Mouse (Mus musculus) heart, embryonic 12.5 days (tissue): ENCODE results near the gene Mrpl54. TPM values are rescaled to one million over a fixed set of nuclear protein-coding genes. Genes with fewer than 3 reads are reported as not detected.

Experiments
- ATAC-seq: fragments of 200-750 bp; cut with Nextera tagmentation; 2 replicates; pipeline ENCODE4 v1.8.0; 2017; ENCODE audit warnings: moderate TSS enrichment, moderate library complexity; ENCODE audit not compliant: insufficient number of reproducible peaks, low FRiP score
- H3K27ac ChIP-seq: fragments of 300-500 bp; sonication (generic); 2 replicates; pipeline ENCODE4 v1.5.1; 2016; ENCODE audit warnings: mild to moderate bottlenecking, moderate library complexity; ENCODE audit not compliant: poor library complexity, severe bottlenecking
- H3K27me3 ChIP-seq: fragments of 300-500 bp; sonication (generic); replicated peaks from 2 replicates; pipeline ENCODE4 v1.6.1; 2016; ENCODE audit warnings: mild to moderate bottlenecking, moderate library complexity
- H3K36me3 ChIP-seq: fragments of 300-500 bp; sonication (generic); 2 replicates; pipeline ENCODE4 v1.6.1; 2016; ENCODE audit warnings: mild to moderate bottlenecking, moderate library complexity
- H3K4me1 ChIP-seq: fragments of 300-500 bp; sonication (generic); replicated peaks from 2 replicates; pipeline ENCODE4 v1.6.1; 2016; ENCODE audit warnings: mild to moderate bottlenecking
- H3K4me2 ChIP-seq: fragments of 300-500 bp; sonication (generic); 2 replicates; pipeline ENCODE4 v1.6.1; 2016; ENCODE audit warnings: mild to moderate bottlenecking, moderate library complexity
- H3K4me3 ChIP-seq: fragments of 300-500 bp; sonication (generic); 2 replicates; pipeline ENCODE4 v1.5.1; 2016; ENCODE audit warnings: mild to moderate bottlenecking
- H3K9ac ChIP-seq: fragments of 300-500 bp; sonication (generic); 2 replicates; pipeline ENCODE4 v1.6.1; 2016; ENCODE audit warnings: mild to moderate bottlenecking, moderate library complexity
- H3K9me3 ChIP-seq: fragments of 300-500 bp; sonication (generic); replicated peaks from 2 replicates; pipeline ENCODE4 v1.6.1; 2016; ENCODE audit warnings: mild to moderate bottlenecking, moderate library complexity
- WGBS: fragments of 180-500 bp; shearing (Covaris S2); methylation state at CpG from one replicate; pipeline ENCODE4 v1.1.7; 2016; 5-methylcytosine and 5-hydroxymethylcytosine counted together
- polyA plus RNA-seq: library from polyadenylated mRNA; unstranded; fragments of >200 nt; fragmentation: Nextera tagmentation; extraction: Ambion mirVana; gene quantifications from 2 replicates; pipeline ENCODE4 v1.2.1, GENCODE M21; 2016

Mrpl54 gene
- polyA plus RNA-seq, 1 experiment from 2014 or later = 243 TPM

DNA sequence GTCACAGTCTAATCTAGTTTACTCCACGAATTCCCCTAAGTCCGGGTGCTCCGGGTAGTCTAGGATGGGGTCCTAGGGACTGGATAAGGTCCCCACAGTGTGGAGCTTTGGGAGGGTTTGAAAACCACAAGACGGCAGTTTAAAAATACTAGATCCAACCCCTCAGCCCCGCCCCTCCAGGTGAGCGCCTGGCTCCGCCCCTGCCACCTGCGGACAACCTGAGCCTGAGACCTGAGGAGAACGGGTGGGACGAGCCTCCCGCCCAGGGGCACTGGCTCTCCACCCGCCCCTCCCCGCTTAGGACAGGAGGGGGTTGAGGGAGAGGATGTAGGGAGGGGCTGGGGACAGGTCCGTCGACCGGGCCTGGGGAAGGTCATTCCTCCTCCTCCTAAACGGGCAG, 18.0 kb upstream of the Mrpl54 start:
- peaks cover 80% of the 10 kb centered on the region for H3K27me3 ChIP-seq
- H3K4me2 ChIP-seq = peak overlapping the region; percentile 71
- no peaks in the 10 kb centered on the region for H3K36me3 ChIP-seq
- no peak overlapping the region for H3K27ac ChIP-seq
- no peak for ATAC-seq
- H3K4me1 ChIP-seq = peaks cover 8% of the 10 kb centered on the region; the same call in 1 of the 2 replicates
- WGBS = 11% methylated on average over 17 of the region's 17 CpGs
- H3K9ac ChIP-seq = 0 out of 2 replicates have a peak overlapping the region, but pooled peaks have one; percentile 5
- no peaks in the 10 kb centered on the region for H3K9me3 ChIP-seq
- peak overlapping the region; percentile 42; the same call in 1 of the 2 replicates for H3K4me3 ChIP-seq

GRCm38 (mm10) chr10:81284189-81284588, 17.5 kb upstream of the Mrpl54 start:
- Histone ChIP-seq H3K4me3 (no peak overlapping the region), H3K36me3 (no peaks in the 10 kb centered on the region), H3K27me3 (peaks cover 81% of the 10 kb centered on the region), H3K4me1 (peaks cover 13% of the 10 kb centered on the region), H3K9ac (no peak overlapping the region), H3K4me2 (no peak overlapping the region), H3K9me3 (no peaks in the 10 kb centered on the region), H3K27ac (no peak overlapping the region)
- 45% methylated on average over 6 of the region's 6 CpGs for WGBS
- no peak for ATAC-seq

DNA sequence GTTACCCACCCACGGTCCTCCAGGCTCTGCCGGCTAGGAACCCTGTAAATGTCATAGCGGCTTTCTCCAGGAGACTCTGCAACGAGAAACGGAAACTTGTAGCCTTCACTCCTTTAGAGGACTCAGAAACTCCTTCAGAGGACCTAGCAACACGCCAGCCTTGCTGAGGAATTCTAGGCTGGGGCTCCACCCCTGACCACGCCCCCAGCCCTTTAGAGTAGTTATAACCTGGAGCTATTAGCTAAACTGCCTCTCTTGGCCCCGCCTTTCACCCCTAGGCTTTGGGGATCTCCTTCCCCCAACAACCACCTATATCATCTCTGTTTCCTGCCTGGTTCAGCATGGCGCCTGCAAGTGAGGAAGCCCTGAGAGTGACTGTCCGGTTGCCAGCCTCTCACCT, 12.8 kb upstream of the Mrpl54 start:
- H3K27me3 ChIP-seq = peaks cover 70% of the 10 kb centered on the region
- H3K9ac ChIP-seq = no peak overlapping the region
- no peaks in the 10 kb centered on the region for H3K36me3 ChIP-seq
- no peak for ATAC-seq
- H3K4me3 ChIP-seq = no peak overlapping the region
- 0 out of 2 replicates have a peak overlapping the region, but pooled peaks have one; percentile 9 for H3K4me2 ChIP-seq
- 26% methylated on average over 10 of the region's 10 CpGs for WGBS
- H3K9me3 ChIP-seq = no peaks in the 10 kb centered on the region
- no peak overlapping the region for H3K27ac ChIP-seq
- H3K4me1 ChIP-seq = peaks cover 8% of the 10 kb centered on the region

DNA sequence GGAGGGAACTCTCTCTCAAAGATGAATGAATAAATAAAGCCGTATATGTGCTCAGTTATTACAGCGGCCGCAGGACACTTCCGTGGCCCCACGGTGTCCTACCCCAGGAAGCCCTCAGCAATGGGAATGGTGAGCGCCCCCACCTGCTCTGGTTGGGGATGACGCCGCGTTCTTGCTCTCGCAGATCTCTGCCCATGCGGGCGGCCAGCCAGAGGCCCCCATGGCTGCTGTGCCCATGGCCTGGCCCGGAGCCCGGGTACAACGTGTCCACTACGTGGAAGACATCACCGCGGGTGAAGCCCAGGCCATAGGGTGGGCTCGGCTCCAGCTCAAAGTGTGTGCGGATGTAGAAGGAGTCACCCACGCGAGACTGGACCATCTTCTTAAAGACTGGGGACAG, 10.9 kb upstream of the Mrpl54 start:
- H3K27ac ChIP-seq = no peak overlapping the region
- H3K4me2 ChIP-seq = no peak overlapping the region
- H3K36me3 ChIP-seq = peaks cover 14% of the 10 kb centered on the region
- H3K4me1 ChIP-seq = peaks cover 8% of the 10 kb centered on the region
- peaks cover 52% of the 10 kb centered on the region for H3K27me3 ChIP-seq
- H3K9ac ChIP-seq = no peak overlapping the region
- H3K9me3 ChIP-seq = no peaks in the 10 kb centered on the region
- ATAC-seq = no peak
- 62% methylated on average over 22 of the region's 22 CpGs for WGBS
- H3K4me3 ChIP-seq = no peak overlapping the region

GRCm38 (mm10) chr10:81273842-81274241, 7.1 kb upstream of the Mrpl54 start:
- H3K9me3 ChIP-seq = no peaks in the 10 kb centered on the region
- H3K4me2 ChIP-seq = no peak overlapping the region
- H3K4me1 ChIP-seq = peaks cover 5% of the 10 kb centered on the region
- H3K27me3 ChIP-seq = peaks cover 18% of the 10 kb centered on the region
- peaks cover 42% of the 10 kb centered on the region for H3K36me3 ChIP-seq
- no peak overlapping the region for H3K27ac ChIP-seq
- H3K9ac ChIP-seq = no peak overlapping the region
- 92% methylated on average over 19 of the region's 19 CpGs for WGBS
- ATAC-seq = no peak
- no peak overlapping the region for H3K4me3 ChIP-seq

GRCm38 (mm10) chr10:81272356-81272755, 5.6 kb upstream of the Mrpl54 start:
- H3K4me1 ChIP-seq = peaks cover 11% of the 10 kb centered on the region
- ATAC-seq = no peak
- no peaks in the 10 kb centered on the region for H3K9me3 ChIP-seq
- no peak overlapping the region for H3K27ac ChIP-seq
- H3K36me3 ChIP-seq = peaks cover 42% of the 10 kb centered on the region
- peaks cover 5% of the 10 kb centered on the region; the same call in 1 of the 2 replicates for H3K27me3 ChIP-seq
- no peak overlapping the region for H3K4me3 ChIP-seq
- H3K4me2 ChIP-seq = no peak overlapping the region
- 94% methylated on average over 21 of the region's 21 CpGs for WGBS
- H3K9ac ChIP-seq = no peak overlapping the region

DNA sequence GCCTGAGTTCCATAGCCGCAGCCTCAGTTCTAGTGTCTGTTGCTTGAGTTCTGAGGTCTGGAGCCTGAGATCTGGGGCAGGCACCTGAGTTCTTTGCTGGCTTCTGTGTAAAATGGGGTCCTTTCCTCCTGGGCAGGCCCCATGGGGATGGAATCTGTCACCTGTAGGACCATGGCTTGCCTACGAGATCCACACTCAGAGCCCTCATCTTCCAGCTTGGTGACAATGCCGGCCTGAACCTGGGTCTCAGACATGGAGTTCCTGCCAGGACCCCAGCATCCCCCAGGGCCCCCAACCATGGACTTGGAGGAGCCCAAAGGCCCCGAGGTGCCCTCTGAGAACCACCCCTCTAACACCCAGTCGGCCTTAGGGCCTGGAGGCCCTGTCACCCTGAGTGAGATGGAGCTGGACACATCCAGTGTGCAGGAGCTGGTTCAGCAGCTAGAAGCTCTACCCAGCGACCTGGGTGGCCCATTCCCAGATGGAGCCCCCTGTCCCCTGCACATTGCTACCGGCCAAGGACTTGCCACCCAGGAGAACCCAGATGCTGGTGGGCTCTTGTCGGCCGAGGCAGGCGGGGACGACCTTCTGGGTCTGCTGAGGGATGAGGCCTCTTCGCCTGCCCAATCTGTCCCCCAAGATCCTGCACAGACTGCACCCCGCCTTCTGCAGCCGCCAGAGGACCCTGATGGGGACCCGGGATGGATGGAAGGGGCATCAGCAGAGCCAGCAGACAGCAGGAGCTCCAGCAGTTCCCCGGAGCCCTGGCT, 2.1 kb upstream of the Mrpl54 start:
- WGBS = 81% methylated on average over 16 of the region's 16 CpGs

GRCm38 (mm10) chr10:81268056-81268455, 1.3 kb upstream of the Mrpl54 start:
- H3K36me3 ChIP-seq = peaks cover 58% of the 10 kb centered on the region

More for the DNA sequence above, 2.1 kb upstream of the Mrpl54 start:
- Histone ChIP-seq H3K4me2 (peak overlapping the region; percentile 87), H3K9ac (peak overlapping the region; percentile 92), H3K4me1 (peaks cover 19% of the 10 kb centered on the region), H3K9me3 (no peaks in the 10 kb centered on the region), H3K27me3 (no peaks in the 10 kb centered on the region), H3K27ac (no peak overlapping the region), H3K36me3 (peaks cover 58% of the 10 kb centered on the region), H3K4me3 (peak overlapping the region; percentile 85)
- no peak for ATAC-seq

DNA sequence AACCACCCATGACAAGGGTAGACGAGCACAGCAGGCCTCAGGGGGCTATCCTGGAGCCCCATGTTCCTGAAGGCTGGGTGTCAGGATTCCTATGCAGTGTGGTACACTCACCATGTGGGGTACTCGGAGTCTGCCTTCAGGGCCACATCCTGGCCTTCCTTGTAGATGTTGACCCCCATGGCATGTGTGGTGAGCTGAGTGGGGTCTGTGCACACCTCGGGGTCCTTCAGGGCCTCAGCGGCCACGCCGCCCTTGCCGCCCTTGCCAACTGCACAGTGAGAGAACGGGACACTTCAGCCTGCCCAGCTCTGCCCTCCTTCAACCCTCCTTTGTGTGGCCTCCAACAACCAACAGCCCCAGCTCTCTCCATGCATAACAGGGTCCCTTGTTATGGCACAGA, 1.2 kb downstream of the Mrpl54 start:
- Histone ChIP-seq H3K9ac (peak overlapping the region; percentile 81; the same call in 1 of the 2 replicates), H3K36me3 (peaks cover 44% of the 10 kb centered on the region), H3K4me1 (peaks cover 19% of the 10 kb centered on the region), H3K9me3 (peaks cover 4% of the 10 kb centered on the region), H3K27ac (no peak overlapping the region), H3K27me3 (peaks cover 3% of the 10 kb centered on the region), H3K4me3 (peak overlapping the region; percentile 70), H3K4me2 (peak overlapping the region; percentile 75)
- WGBS = 94% methylated on average over 8 of the region's 8 CpGs
- no peak for ATAC-seq

More at GRCm38 (mm10) chr10:81268056-81268455, 1.3 kb upstream of the Mrpl54 start:
- Histone ChIP-seq H3K4me1 (peaks cover 19% of the 10 kb centered on the region), H3K27ac (peak overlapping the region; percentile 61; the same call in 1 of the 2 replicates), H3K9me3 (no peaks in the 10 kb centered on the region), H3K4me3 (peak overlapping the region; percentile 85), H3K9ac (peak overlapping the region; percentile 92), H3K4me2 (peak overlapping the region; percentile 87), H3K27me3 (no peaks in the 10 kb centered on the region)
- ATAC-seq = peak; percentile 49; the same call in 1 of the 2 replicates
- 3% methylated on average over 23 of the region's 23 CpGs for WGBS

DNA sequence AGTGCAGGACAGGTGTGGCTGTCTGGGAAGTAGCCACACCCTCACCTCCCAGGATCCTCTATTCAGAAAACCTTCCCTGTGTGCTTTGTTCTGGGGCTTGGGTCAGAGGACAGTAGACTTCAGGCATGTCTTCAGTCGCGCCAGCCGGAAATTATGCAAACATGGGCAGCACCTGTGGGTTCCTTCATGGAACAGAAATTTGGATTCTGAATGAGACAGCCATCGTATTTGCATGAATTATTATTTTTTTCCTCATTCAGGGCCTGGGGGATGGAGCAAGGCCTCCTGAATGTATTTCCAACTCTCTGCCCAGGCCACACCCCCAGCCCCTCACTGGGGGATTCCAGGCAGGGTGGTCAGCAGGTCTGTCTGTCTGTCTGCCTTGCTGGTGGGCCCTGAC, 5.7 kb downstream of the Mrpl54 start:
- WGBS = 86% methylated on average over 4 of the region's 4 CpGs
- no peak for ATAC-seq
- H3K27me3 ChIP-seq = peaks cover 48% of the 10 kb centered on the region
- H3K9ac ChIP-seq = no peak overlapping the region
- H3K27ac ChIP-seq = no peak overlapping the region
- no peak overlapping the region for H3K4me2 ChIP-seq
- H3K4me1 ChIP-seq = peaks cover 20% of the 10 kb centered on the region
- peaks cover 10% of the 10 kb centered on the region for H3K9me3 ChIP-seq
- H3K4me3 ChIP-seq = no peak overlapping the region
- H3K36me3 ChIP-seq = peaks cover 37% of the 10 kb centered on the region

- no peak overlapping the region for H3K4me2 ChIP-seq
- no peak overlapping the region for H3K27ac ChIP-seq
- H3K9ac ChIP-seq = no peak overlapping the region
- peaks cover 11% of the 10 kb centered on the region for H3K4me1 ChIP-seq
- WGBS = 43% methylated on average over 21 of the region's 21 CpGs
- no peak for ATAC-seq
- no peak overlapping the region for H3K4me3 ChIP-seq
- H3K27me3 ChIP-seq = peaks cover 59% of the 10 kb centered on the region
- peaks cover 10% of the 10 kb centered on the region for H3K9me3 ChIP-seq
- peaks cover 24% of the 10 kb centered on the region for H3K36me3 ChIP-seq
Measured at GRCm38 (mm10) chr10:81259225-81259884, 7.4 kb downstream of the Mrpl54 start.
